Mouse (Mus musculus) megakaryocyte, embryonic 14.5 days (primary cell): ENCODE results near the gene Grk6. TPM values are rescaled to one million over a fixed set of nuclear protein-coding genes. Genes with fewer than 3 reads are reported as not detected.

ENCODE experiments used
- H3K27me3 ChIP-seq: replicated peaks from 2 replicates; pipeline ENCODE3; 2012; ENCODE audit warnings: inconsistent platforms
- H3K36me3 ChIP-seq: replicated peaks from 2 replicates; pipeline ENCODE3; 2012; ENCODE audit warnings: low read length, inconsistent platforms, mixed read lengths
- H3K4me1 ChIP-seq: 2 replicates; pipeline ENCODE4 v1.6.1; 2012; ENCODE audit warnings: inconsistent platforms
- H3K4me3 ChIP-seq: replicated peaks from 2 replicates; pipeline ENCODE3; 2012; ENCODE audit warnings: moderate library complexity, mild to moderate bottlenecking, inconsistent platforms
- H3K9me3 ChIP-seq: 2 replicates; pipeline ENCODE4 v1.6.1; 2012; ENCODE audit warnings: inconsistent platforms
- FLI1 ChIP-seq: IDR thresholded peaks from 2 replicates; pipeline ENCODE4 v1.6.1; 2012; ENCODE audit warnings: low read length, inconsistent platforms, mixed read lengths
- GATA1 ChIP-seq: IDR thresholded peaks from 3 replicates; pipeline ENCODE4 v1.6.1; 2012; ENCODE audit warnings: mixed read lengths, low read length, inconsistent platforms, borderline replicate concordance
- polyA plus RNA-seq: library from polyadenylated mRNA; stranded (reverse); fragments of >175 nt; gene quantifications from 2 replicates; pipeline ENCODE4 v1.2.3, GENCODE M21; 2012; ENCODE audit warnings: low replicate concordance; ENCODE audit not compliant: insufficient read depth

Gene Grk6
- polyA plus RNA-seq, 1 experiment: 54.2 TPM

GRCm38 (mm10) chr13:55483593-55483992 lies 38.7 kb downstream of the Grk6 start:
- Histone ChIP-seq H3K36me3 (no peaks in the 10 kb centered on the region), H3K4me1 (peaks cover 60% of the 10 kb centered on the region), H3K27me3 (peaks cover 86% of the 10 kb centered on the region), H3K4me3 (no peak overlapping the region), H3K9me3 (peaks cover 5% of the 10 kb centered on the region)
- TF ChIP-seq FLI1 (no peak), GATA1 (no peak)

- no peak for TF ChIP-seq FLI1
- no peak for TF ChIP-seq GATA1
- no peak overlapping the region for H3K4me3 ChIP-seq
- no peaks in the 10 kb centered on the region for H3K36me3 ChIP-seq
- H3K9me3 ChIP-seq: peaks cover 11% of the 10 kb centered on the region
- peaks cover 50% of the 10 kb centered on the region for H3K4me1 ChIP-seq
- peaks cover 96% of the 10 kb centered on the region for H3K27me3 ChIP-seq
Observed at GRCm38 (mm10) chr13:55484520-55485088, 39.7 kb downstream of the Grk6 start.

- Histone ChIP-seq H3K4me3 (no peak overlapping the region), H3K36me3 (no peaks in the 10 kb centered on the region), H3K4me1 (peaks cover 45% of the 10 kb centered on the region), H3K9me3 (peaks cover 8% of the 10 kb centered on the region), H3K27me3 (peaks cover 87% of the 10 kb centered on the region)
- TF ChIP-seq FLI1 (no peak), GATA1 (no peak)
Observed at GRCm38 (mm10) chr13:55486029-55486794, 41.3 kb downstream of the Grk6 start.

GRCm38 (mm10) chr13:55486916-55487577 lies 42.2 kb downstream of the Grk6 start:
- H3K36me3 ChIP-seq: no peaks in the 10 kb centered on the region
- H3K4me1 ChIP-seq: peaks cover 45% of the 10 kb centered on the region
- H3K9me3 ChIP-seq: peaks cover 8% of the 10 kb centered on the region
- H3K27me3 ChIP-seq: peaks cover 86% of the 10 kb centered on the region
- no peak for TF ChIP-seq GATA1
- TF ChIP-seq FLI1: no peak
- H3K4me3 ChIP-seq: peak overlapping the region; percentile 91

GRCm38 (mm10) chr13:55487578-55488498 lies 43.0 kb downstream of the Grk6 start, which contains the start of gene Dbn1:
TSS of gene Dbn1 (minus strand) at chr13:55488111.
- Histone ChIP-seq H3K36me3 (no peaks in the 10 kb centered on the region), H3K4me3 (peak within 1 kb of the TSS; percentile 91), H3K27me3 (peaks cover 86% of the 10 kb centered on the region), H3K4me1 (peaks cover 45% of the 10 kb centered on the region), H3K9me3 (peaks cover 8% of the 10 kb centered on the region)
- TF ChIP-seq FLI1 (no peak), GATA1 (no peak)

- Histone ChIP-seq H3K4me3 (no peak overlapping the region), H3K36me3 (peaks cover 36% of the 10 kb centered on the region), H3K4me1 (peaks cover 33% of the 10 kb centered on the region), H3K9me3 (peaks cover 5% of the 10 kb centered on the region), H3K27me3 (peaks cover 32% of the 10 kb centered on the region)
- TF ChIP-seq FLI1 (no peak), GATA1 (no peak)
Observed at GRCm38 (mm10) chr13:55494257-55494656, 49.4 kb downstream of the Grk6 start.

GRCm38 (mm10) chr13:55494883-55495621 lies 50.2 kb downstream of the Grk6 start:
- peaks cover 44% of the 10 kb centered on the region for H3K36me3 ChIP-seq
- H3K27me3 ChIP-seq: peaks cover 27% of the 10 kb centered on the region
- peaks cover 33% of the 10 kb centered on the region for H3K4me1 ChIP-seq
- H3K4me3 ChIP-seq: no peak overlapping the region
- TF ChIP-seq FLI1 (no peak), GATA1 (no peak)
- no peaks in the 10 kb centered on the region for H3K9me3 ChIP-seq

GRCm38 (mm10) chr13:55495702-55496101 lies 50.8 kb downstream of the Grk6 start:
- Histone ChIP-seq H3K27me3 (peaks cover 27% of the 10 kb centered on the region), H3K9me3 (no peaks in the 10 kb centered on the region), H3K36me3 (peaks cover 50% of the 10 kb centered on the region), H3K4me1 (peaks cover 37% of the 10 kb centered on the region), H3K4me3 (no peak overlapping the region)
- TF ChIP-seq FLI1 (no peak), GATA1 (no peak)

- Histone ChIP-seq H3K9me3 (no peaks in the 10 kb centered on the region), H3K36me3 (peaks cover 60% of the 10 kb centered on the region), H3K27me3 (peaks cover 21% of the 10 kb centered on the region), H3K4me1 (peaks cover 38% of the 10 kb centered on the region), H3K4me3 (no peak overlapping the region)
- TF ChIP-seq FLI1: no peak
- TF ChIP-seq GATA1: no peak
Observed at GRCm38 (mm10) chr13:55496661-55497060, 51.8 kb downstream of the Grk6 start.
